Mouse (Mus musculus): Measurements from ENCODE around the gene Cers6.

The Cers6 gene

DNA sequence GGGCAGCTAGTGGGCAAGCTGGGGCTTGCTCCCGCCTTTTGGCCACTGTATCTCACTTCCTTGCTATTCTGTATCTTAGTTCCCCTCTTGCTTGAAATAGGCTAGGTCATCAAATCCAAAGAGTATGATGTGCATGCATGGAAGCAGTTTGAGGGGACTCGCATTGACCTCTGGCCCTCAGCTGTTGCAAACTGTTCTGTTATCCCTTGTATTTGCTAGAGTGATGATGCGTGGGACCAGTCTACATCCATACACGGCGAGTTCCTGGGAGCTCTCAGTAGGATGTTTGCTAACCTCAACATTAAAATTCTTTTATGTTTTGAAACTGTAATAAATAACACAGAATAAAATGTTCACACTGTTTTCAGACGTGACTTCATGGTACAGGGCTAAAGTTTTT lies 13.3 kb downstream of the Cers6 start:
- no peak for ATAC-seq (ENCODE audit: insufficient number of reproducible peaks, low FRiP score, low TSS enrichment)

DNA sequence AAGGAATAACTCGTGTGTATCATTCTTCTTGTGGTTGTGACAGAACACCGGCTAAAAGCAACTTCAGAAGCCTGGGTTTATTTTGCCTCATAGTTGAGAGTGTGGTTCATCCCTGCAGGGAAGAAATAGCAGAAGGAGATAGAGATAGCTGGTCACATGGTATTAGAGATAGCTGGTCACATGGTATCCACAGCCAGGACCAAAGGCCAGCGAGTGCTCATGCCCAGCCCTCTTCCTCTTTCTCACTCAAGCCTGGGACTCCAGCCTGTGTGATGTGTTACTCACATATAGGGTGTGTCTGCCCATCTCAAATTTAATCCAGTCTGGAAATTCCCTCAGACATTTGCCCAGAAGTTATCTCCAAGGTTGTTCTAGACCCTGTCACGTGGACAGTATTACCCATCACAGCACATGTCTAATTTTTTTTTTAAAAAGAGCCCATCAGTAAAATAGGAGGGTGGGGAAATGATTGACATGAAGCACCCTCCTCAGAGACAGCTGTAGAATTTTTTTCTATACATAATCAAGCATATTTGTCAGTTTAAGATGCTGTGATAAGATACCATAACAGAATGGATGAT lies 17.9 kb downstream of the Cers6 start:
- no peak for ATAC-seq (ENCODE audit: insufficient number of reproducible peaks, low FRiP score, low TSS enrichment)

DNA sequence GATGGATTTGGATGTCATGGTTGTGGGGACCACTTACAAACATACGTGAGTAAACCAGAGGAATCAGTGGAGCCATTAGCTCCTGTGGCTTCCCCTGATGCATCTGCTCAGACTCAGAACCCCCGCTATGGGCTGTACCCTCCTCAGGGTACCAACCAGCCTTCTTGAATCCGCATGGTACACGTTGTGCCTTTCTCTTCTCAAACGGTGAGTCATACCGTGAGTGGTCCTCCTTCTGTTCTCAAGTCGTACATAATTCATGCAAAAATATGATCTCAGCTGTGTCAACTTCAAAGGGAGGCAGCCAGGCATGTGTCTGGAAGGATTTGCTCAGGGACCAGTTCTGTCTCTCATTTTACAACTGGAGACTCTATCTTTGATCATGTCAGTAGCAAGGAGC lies 23.3 kb downstream of the Cers6 start:
- ATAC-seq (ENCODE audit: insufficient number of reproducible peaks, low FRiP score, low TSS enrichment): no peak

DNA sequence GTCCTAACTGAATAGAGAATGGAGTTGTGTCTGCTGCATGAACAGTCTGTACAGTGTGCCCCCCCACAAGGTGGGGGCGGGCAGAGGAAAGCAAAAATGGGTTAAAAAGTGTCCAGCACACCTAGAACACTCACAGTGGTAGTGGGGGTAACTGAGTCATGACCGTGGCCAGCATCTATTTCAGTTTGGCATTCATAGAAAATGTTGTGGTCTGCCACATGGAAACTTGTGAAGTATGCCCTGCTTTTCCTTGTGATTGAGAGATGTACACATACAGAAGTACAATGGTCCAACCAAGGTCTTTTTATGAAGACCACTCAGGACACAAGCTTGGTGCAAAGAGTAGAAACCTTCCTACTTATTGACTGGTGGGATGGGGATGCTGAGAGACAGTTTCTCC lies 24.0 kb downstream of the Cers6 start:
- no peak for ATAC-seq (ENCODE audit: insufficient number of reproducible peaks, low FRiP score, low TSS enrichment)

DNA sequence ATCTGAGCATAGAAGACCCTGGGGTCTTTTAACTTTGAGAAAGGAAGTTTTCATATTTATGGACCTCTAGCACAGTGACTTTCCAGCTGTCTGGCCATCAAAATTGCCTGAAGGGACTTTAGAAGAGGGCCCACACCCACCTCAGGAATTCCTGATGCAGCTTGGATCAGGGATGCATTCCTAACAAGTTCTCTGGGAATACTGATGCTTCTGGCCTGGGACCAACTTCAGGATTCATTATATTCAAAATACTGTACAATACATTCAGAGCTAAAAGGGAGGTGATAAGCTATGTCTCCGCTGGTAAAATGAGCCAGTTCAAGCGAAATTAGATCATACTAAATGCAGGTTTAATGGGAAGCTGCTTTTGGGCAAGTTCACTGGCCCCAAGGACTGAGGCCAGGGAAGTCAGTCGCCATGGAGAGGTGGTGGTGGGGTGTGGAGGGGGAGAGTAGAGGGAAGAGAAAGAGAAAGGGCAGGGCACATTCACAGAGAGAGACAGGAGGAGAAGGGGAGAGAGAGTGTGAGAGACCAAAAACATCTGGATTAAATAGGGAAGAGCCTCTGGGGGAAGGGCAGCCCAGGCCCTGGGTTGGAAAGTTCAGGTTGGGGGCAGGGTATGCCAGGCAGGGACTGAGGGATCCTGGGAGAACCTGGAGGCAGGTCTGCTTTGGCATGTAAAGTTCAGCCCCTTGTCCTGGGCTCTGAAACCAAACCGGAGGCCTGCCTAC lies 24.7 kb downstream of the Cers6 start:
- ATAC-seq (ENCODE audit: insufficient number of reproducible peaks, low FRiP score, low TSS enrichment): no peak

DNA sequence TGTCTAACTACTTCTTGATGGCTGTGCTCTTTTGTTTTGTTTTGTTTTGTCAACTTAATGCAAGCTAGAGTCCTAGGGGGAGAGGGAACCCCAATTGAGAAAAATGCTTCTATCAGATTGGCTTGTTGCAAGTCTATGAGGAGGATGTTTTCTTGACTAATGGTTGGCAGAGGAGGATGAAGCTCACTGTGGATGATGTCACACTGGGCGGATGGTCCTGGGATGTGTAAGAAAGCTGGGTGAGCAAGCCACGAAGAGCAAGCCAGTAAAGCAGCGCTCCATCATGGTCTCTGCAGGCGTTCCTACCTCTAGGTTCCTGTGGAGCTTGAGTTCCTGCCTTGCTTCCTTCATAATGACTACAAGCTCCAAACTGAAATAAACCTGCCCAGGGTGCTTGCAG lies 25.4 kb downstream of the Cers6 start:
- no peak for ATAC-seq (ENCODE audit: insufficient number of reproducible peaks, low FRiP score, low TSS enrichment)

DNA sequence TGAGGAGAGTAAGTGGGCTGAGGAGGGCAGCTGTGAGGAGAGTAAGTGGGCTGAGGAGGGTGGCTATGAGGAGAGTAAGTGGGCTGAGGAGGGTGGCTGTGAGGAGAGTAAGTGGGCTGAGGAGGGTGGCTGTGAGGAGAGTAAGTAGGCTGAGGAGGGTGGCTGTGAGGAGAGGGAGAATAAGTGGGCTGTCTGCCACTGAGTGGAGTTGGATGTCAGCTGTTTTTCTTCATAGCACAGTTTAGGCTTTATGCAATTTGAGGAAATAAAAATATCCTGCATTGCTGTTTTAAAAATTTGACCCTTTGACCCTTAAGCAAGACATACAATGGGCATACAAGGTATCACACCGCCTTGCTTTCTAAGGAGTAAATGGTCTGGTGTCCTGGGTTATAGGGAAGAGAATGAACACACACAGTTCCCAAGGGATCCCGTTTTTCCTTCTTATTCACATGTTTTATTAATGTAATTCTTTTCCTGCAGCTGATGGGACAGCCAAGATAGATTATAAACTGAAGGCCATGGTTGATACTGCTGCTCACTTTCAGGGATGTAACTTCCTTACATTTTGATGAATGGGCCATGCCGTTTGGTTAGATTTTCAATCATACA lies 27.0 kb downstream of the Cers6 start:
- no peak for ATAC-seq (ENCODE audit: insufficient number of reproducible peaks, low FRiP score, low TSS enrichment)

DNA sequence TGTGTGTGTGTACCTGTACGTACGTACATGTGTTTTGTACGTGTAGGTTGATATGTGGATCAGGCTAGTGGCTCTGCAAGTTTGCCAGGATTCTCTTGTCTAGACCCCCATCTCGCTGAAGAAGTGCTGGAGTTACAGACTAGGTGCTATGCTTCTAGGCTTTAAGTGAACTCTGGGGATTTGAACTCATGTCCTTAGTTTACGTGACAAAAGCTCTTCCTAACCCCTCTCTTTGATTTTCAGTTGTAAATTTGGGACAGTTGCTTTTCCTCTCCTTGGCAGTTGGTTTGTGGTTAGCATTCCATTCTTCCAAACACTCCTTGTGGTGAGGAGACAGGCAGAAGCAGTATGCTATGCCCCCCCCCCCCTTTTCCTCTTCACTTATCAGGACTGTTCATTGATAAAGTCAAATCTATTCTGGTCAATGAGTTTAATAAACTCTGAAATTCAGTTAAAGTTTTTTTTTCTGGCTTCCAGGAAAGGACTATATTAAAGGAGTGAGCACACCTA lies 28.5 kb downstream of the Cers6 start:
- no peak for ATAC-seq (ENCODE audit: insufficient number of reproducible peaks, low FRiP score, low TSS enrichment)

DNA sequence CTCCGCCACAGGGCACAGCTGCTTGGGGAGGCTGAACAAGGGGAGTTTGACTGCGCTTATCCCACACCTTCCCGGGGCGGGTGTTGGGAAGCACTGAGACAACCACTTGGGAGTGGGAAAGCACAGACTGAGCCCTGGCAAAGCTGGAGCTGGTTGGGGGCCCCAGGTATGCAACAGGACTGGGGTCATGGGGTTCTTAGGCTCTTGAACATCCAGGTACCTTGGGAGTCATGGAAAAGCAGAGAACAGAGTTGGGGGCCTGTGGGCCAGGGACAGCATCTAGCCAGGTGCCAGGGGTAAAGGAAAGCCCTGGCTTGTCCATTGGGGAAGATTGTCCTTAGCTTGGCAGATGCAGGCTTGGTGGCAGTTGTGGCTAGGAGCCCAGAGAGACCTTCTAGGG lies 31.2 kb downstream of the Cers6 start:
- no peak for ATAC-seq (ENCODE audit: insufficient number of reproducible peaks, low FRiP score, low TSS enrichment)

DNA sequence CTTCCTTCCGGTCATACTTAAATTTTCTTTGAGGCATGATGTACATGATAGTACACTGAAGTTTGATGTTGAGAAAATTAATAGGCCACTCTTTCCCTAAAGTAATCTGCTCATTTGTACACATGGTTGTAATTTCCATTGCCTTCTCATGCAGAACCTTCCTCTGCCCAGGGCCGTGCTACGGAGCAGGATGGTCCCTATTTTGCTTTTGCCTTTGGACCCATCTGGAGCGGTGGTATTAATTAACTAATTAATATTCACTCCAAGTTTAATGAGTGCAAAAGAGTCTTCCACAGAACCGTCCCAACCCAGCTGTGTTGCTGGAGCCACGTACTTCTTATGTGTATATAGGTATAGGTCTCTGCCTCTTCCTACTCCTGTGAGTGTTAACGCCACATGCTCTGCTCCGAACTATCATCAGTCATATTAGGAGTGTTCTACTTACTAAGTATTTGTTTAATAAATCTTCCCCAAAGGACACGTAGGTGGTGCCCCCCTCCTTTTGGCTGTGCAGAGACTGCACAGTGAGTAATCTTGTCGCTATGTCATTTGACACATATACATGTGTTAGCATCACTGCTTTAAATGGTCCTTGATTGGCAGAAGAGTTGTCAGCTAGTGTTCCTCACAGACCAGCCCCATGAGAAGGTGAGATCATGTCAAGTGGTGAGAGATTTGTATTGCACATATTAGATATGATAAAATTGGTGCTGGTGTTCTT lies 34.0 kb downstream of the Cers6 start:
- ATAC-seq (ENCODE audit: insufficient number of reproducible peaks, low FRiP score, low TSS enrichment): no peak

DNA sequence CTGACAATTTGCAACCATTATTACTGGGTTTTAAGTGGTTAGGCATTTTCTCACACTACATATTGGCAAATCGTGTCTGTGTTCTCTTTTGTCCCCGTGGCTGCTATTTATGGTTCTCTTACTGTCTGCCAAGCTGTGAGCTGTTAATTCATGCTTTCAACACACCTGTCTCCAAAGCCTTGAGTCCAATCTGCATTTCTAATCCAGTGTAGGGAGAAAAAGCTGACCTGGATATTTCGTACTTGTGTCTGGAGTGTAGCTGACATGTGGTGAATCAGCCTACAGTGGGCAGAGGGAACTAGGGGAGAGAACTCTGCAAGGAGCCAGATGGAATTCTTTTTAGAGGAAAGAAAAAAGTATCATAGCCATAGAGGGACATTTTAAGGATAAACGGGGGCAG lies 35.0 kb downstream of the Cers6 start:
- peak; percentile 85 for ATAC-seq (ENCODE audit: insufficient number of reproducible peaks, low FRiP score, low TSS enrichment)

DNA sequence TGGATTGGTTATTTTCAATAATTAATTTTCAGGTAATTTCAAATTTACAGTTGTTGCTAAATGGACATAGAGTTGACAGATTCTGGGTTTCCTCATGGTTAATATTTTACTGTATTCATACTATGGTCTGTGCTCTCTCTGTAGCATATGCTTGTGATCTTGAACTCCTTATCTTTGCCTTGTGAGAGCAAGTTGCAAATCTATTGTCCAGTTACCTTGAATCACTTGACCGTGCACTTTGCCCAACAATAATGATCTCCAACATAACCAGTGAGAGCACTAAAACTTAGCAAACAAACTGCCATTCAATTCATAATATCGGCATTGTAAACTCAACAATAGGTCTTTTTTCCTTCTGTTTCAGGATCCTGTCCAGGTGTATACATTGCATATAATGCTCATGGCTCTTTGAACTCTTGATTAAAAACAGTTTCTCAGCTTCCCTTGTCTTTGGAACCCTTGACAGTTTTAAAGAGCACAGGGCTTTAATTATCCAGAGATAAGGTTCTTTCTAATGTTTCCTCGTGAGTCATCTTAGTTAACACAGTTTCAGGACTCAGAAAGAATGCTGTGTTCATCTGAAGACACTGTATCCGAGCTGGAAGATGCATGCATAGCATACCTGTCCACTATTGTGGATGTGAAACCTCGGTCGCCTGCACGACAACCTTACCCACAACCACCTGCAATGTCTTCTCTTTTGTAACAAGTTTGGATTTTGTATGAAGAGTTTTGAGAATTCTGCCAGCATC lies 38.7 kb downstream of the Cers6 start:
- ATAC-seq (ENCODE audit: insufficient number of reproducible peaks, low FRiP score, low TSS enrichment): no peak

DNA sequence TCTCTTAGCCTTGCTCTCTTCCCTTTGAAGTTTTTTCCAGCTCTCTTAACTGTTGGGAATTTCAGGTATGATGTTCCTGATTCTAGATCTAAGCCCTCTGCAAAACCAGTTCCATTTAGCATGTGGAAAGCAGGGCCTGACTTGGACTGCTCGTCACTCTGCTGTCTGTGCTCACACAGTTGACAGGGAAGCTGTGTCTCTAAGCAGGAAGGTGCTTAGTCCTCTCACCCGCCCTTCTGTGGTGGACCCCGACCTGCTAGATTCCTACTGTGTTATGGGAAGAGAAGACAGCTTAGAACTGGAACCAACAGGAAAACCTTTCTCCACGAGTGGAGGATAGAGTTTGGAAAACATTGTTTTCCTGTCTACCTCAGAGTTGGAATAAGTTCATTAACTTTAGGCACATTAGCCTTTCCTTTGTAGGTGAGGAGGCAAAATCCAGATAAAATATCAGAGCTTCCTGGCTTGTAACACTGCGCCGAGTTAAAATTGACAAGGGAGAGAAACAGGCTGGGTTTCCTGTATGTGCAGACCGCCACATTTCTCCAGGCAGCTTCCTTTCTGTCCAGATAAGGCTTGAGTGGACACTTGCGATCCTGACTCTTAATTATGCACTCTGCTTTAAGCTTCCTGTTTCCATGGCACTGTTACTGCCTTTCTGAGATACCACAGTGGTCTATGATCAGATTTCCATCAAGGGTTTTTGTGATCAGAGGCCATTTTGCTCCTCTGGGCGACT lies 39.6 kb downstream of the Cers6 start:
- ATAC-seq (ENCODE audit: insufficient number of reproducible peaks, low FRiP score, low TSS enrichment): no peak

DNA sequence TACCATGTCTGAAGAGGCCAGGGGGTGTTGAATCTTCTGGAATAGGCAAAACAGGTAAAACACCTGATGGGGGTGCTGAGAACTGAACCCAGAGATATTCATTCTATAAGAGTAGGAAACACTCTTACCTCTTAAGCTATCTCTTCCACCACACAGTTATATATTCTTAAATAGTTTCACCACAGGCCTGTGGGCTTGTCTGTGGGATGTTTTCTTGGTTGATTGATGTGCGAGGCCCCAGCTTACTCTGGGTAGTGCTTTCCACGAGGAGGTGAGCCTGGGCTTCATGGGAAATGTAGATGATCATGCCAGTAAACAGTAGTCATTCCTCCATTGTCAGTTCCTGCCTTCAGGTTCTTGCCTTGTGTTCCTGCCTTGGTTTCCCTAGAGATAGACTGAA lies 40.5 kb downstream of the Cers6 start:
- no peak for ATAC-seq (ENCODE audit: insufficient number of reproducible peaks, low FRiP score, low TSS enrichment)

DNA sequence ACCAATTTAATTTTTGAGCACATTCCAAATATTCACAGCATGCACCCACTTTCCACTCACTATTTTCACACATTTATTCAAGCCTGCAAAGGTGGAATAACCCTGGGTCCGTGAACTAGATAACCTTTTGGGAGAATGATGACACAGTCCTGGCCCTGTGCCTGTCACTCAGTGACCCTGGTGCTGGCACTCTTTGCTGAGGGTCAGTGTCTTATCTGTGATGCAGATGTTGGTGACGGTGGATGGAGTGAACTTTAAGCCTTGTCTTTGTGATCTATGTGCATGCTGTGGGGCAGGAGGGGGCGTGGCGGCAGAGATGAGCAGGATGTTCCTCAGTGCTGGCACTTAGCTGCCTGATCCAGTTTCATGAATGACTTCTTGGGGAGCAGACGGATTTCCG lies 41.3 kb downstream of the Cers6 start:
- no peak for ATAC-seq (ENCODE audit: insufficient number of reproducible peaks, low FRiP score, low TSS enrichment)

DNA sequence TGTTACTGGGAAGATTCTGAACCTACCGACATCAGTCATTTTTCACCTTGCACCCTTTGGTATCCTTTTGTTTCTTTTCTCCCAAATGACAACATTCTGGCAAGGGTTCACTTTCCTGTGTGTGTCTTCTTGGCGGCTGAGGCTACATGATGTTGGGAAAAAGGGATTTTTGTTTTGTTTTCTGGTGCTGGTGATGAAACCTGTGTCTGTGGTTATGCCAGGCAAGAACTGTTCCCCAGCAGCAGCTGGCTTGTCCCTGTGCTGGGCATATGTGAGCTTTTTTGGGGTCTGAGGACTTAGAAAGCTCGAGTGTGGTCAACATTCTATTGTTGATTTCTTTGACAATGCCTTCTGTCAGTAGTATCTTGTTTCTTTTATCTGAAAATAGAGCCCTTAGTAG lies 45.7 kb downstream of the Cers6 start:
- ATAC-seq (ENCODE audit: insufficient number of reproducible peaks, low FRiP score, low TSS enrichment): no peak

DNA sequence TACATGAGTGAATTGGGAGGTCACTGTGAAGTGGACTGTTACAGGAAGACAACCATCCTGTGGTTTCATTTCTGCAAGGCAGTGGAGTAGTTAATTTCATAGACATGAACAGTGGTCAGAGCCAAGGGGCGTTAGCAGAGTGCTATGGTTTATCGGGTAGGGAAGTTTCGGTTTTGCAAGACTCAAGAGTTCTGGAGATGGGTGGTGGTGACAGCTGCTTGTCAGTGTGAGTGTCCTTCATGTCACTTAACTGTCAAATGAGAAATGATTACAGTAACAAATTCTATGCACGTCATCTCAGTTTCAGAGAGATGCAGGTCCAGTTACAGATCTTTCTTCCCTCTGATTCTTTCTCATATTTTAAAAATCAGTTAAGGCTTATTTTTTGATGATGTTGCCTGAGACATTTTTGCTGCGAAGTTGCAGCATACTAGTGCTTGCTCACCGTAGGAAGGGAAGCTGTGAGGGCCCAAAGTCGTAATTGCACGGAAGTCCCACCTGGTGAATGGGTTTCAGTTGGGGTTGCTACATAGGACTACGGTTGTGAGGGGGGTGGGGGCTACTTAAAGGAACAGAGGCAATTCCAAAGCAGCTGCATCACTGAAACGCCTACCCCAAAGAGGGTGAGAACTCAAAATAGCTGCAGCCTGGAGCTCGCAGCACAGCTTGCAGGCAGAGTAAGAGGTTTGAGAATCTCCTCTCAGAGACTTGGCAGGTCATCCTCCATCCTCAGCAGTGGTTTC lies 46.7 kb downstream of the Cers6 start:
- ATAC-seq (ENCODE audit: insufficient number of reproducible peaks, low FRiP score, low TSS enrichment): no peak

DNA sequence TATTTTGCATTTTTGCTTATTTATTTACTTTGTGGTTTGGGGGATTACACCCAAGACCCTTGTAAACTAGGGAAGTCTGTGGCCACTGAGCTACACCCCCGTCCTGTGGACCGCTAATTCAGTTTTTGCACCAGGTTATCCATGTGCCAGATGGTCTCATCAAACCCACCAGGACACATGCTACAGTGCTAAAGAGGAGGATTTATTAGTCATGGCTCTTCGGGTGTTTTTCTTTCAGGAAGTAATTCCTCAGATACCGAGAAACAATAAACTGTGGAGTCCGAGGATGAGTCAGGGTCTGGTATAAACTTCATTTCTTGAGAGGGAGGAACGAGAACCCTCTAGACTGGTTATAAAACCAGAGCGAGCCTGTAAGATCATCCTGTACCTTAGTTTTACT lies 49.5 kb downstream of the Cers6 start:
- no peak for ATAC-seq (ENCODE audit: insufficient number of reproducible peaks, low FRiP score, low TSS enrichment)
